Mouse (Mus musculus) ES-E14 (cell line): ENCODE data around the gene Sod1. TPM values are rescaled to one million over a fixed set of nuclear protein-coding genes. Genes with fewer than 3 reads are reported as not detected.

Experiments
- DNase-seq: peaks from one replicate; pipeline ENCODE4 v3.0.0-alpha.2; 2013; ENCODE audit warnings: low read depth, low spot score
- H3K27ac ChIP-seq: 2 replicates; pipeline ENCODE4 v1.5.1; 2012; ENCODE audit warnings: low read depth, mild to moderate bottlenecking, low read length, moderate library complexity, mixed read lengths; ENCODE audit not compliant: poor library complexity, insufficient read depth, severe bottlenecking
- H3K36me3 ChIP-seq: 2 replicates; pipeline ENCODE4 v1.6.1; 2012; ENCODE audit warnings: mild to moderate bottlenecking, low read length, moderate library complexity, mixed read lengths; ENCODE audit not compliant: control insufficient read depth, poor library complexity, insufficient read depth, severe bottlenecking
- H3K4me1 ChIP-seq, 2 experiments: fragments of 150-350 bp in 1 of 2; sonication (generic) in 1 of 2; 2 replicates each; pipeline ENCODE4 v1.6.1; 2012; ENCODE audit warnings: low read length in 2 of 2, mild to moderate bottlenecking in 1 of 2, mixed read lengths in 1 of 2; ENCODE audit not compliant: control insufficient read depth in 2 of 2, insufficient read depth in 2 of 2, poor library complexity in 1 of 2
- H3K4me3 ChIP-seq, 2 experiments: fragments of 150-350 bp in 1 of 2; sonication (generic) in 1 of 2; 2 replicates each; pipeline ENCODE4 v1.5.1; 2012; ENCODE audit warnings: low read length in 2 of 2, low read depth in 1 of 2, mild to moderate bottlenecking in 1 of 2, mixed read lengths in 1 of 2; ENCODE audit not compliant: insufficient read depth in 1 of 2, poor library complexity in 1 of 2, severe bottlenecking in 1 of 2
- H3K9ac ChIP-seq: 2 replicates; pipeline ENCODE4 v1.6.1; 2012; ENCODE audit warnings: low read depth, mild to moderate bottlenecking, low read length, mixed read lengths; ENCODE audit not compliant: poor library complexity, insufficient read depth, severe bottlenecking
- H3K9me3 ChIP-seq: fragments of 150-350 bp; sonication (generic); 2 replicates; pipeline ENCODE4 v1.6.1; 2012; ENCODE audit warnings: low read depth, mild to moderate bottlenecking, low read length; ENCODE audit not compliant: control insufficient read depth, insufficient read depth
- CHD2 ChIP-seq: IDR thresholded peaks from 2 replicates; pipeline ENCODE4 v1.6.1; 2014; ENCODE audit warnings: mild to moderate bottlenecking, low read depth, low read length, inconsistent platforms
- HCFC1 ChIP-seq: IDR thresholded peaks from 2 replicates; pipeline ENCODE4 v1.6.1; 2012; ENCODE audit warnings: low read length, inconsistent platforms, borderline replicate concordance; ENCODE audit not compliant: insufficient read depth
- MAFK ChIP-seq: IDR thresholded peaks from 2 replicates; pipeline ENCODE4 v1.6.1; 2014; ENCODE audit warnings: mild to moderate bottlenecking, low read depth, low read length, inconsistent platforms; ENCODE audit not compliant: insufficient read depth
- ZC3H11A ChIP-seq: IDR thresholded peaks from 2 replicates; pipeline ENCODE4 v1.6.1; 2012; ENCODE audit warnings: low read depth, mild to moderate bottlenecking, inconsistent platforms, low read length, borderline replicate concordance
- ZNF384 ChIP-seq: IDR thresholded peaks from 2 replicates; pipeline ENCODE4 v1.6.1; 2012; ENCODE audit warnings: low read depth, low read length, inconsistent platforms
- in situ Hi-C, 2 experiments: fragments of 600-800 bp; cut with MboI; formaldehyde crosslinking; loops; one replicate each; pipeline ENCODE4 v1.15.1; 2025; ENCODE audit warnings: low sequenced_read_pairs in 2 of 2, inconsistent platforms in 1 of 2; ENCODE audit not compliant: unreplicated experiment in 2 of 2
- total RNA-seq: library from RNA; depleted of rRNA; stranded (reverse); fragments of 300-350 nt; gene quantifications from 2 replicates; pipeline ENCODE4 v1.2.3, GENCODE M21; 2012

Sod1 gene
- total RNA-seq, 1 experiment = 1,081 TPM

DNA sequence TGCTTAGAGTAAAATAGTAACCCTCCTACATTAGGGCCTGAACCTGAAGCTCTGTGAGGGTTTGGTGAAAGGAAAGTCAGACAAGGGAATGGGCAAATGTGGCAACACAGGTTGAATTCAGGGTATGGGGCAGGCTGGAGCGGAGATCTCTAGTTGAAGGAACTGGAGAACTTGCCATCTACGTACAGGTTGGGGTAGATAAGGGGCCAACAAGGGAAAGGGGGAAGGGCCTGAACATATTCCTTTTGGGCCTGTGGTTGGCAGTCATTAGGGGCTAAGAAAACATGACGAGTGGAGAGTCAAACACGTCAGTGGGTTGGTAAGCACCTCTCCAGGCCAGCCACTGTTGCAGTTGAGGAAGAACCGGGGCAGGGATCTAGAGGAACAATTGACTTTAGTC lies 40.7 kb upstream of the Sod1 start:
- no peak for DNase-seq
- H3K9ac ChIP-seq = no peak overlapping the region
- peaks cover 0 to 8% of the 10 kb centered on the region in 2 experiments; a peak in 1 of 4 replicates for H3K4me1 ChIP-seq
- no peak overlapping the region for H3K4me3 ChIP-seq
- H3K27ac ChIP-seq = no peak overlapping the region
- no peaks in the 10 kb centered on the region for H3K36me3 ChIP-seq
- no peaks in the 10 kb centered on the region for H3K9me3 ChIP-seq
- in situ Hi-C loops = loop anchor here in 1 of 2 experiments (10.0 kb wide), 2 partner anchors 335 to 405 kb away; no protein-coding TSS in a partner anchor
- TF ChIP-seq MAFK (no peak), ZC3H11A (no peak), HCFC1 (no peak), ZNF384 (no peak), CHD2 (no peak)

DNA sequence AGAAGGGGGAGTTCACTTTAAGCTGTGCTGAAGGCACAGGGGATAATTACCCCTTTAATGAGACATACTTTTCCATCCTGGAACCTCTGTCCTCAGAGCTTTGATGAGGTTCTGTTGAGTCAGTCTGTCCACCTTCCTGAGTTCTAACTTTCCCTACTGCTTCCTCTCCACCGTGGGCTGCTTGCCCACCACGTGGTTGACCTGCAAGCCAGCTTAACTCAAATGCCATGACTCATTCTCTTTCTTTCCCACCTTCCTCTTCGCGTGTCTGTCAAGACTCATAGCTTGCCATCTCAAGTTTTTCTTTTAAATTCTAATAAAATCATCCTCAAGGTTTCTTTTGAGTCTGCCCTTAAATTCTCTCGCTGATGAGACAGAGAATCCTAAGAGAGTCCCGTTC lies 39.6 kb upstream of the Sod1 start:
- Histone ChIP-seq H3K4me3 (no peak overlapping the region), H3K9me3 (no peaks in the 10 kb centered on the region), H3K4me1 (peaks cover 3 to 13% of the 10 kb centered on the region in 2 experiments; a peak in 3 of 4 replicates), H3K9ac (no peak overlapping the region), H3K36me3 (no peaks in the 10 kb centered on the region), H3K27ac (no peak overlapping the region)
- in situ Hi-C loops = loop anchor here in 1 of 2 experiments (10.0 kb wide), 2 partner anchors 336 to 406 kb away; no protein-coding TSS in a partner anchor
- TF ChIP-seq ZNF384 = no peak
- no peak for TF ChIP-seq CHD2
- TF ChIP-seq MAFK = no peak
- TF ChIP-seq ZC3H11A = no peak
- TF ChIP-seq HCFC1 = no peak
- DNase-seq = no peak

DNA sequence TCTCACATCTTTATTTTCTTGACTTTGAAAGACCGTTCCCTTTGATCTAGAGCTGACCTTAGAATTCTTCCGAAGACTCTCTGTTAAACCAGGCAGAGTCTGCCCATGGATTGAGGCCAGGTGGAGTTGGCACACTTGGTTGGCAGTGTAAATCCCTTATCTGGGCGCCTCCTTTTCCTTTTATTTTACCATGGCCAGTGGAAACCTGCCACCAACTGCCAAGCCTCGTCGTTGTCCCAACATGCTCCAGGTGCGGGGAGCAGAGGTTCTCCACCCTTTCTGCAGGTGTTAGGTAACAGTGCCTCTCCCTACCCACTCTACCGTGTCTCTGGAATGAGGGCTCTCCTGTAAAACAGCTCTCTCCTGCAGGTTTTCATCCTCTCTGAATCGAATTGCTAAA lies 38.9 kb upstream of the Sod1 start:
- no peak overlapping the region for H3K4me3 ChIP-seq
- no peaks in the 10 kb centered on the region for H3K9me3 ChIP-seq
- in situ Hi-C loops = loop anchor here in 1 of 2 experiments (10.0 kb wide), 2 partner anchors 337 to 407 kb away; no protein-coding TSS in a partner anchor
- TF ChIP-seq CHD2 = no peak
- no peak for TF ChIP-seq HCFC1
- TF ChIP-seq ZC3H11A = no peak
- TF ChIP-seq MAFK = no peak
- TF ChIP-seq ZNF384 = no peak
- no peaks in the 10 kb centered on the region for H3K36me3 ChIP-seq
- no peak overlapping the region for H3K9ac ChIP-seq
- H3K27ac ChIP-seq = no peak overlapping the region
- peaks cover 3 to 8% of the 10 kb centered on the region in 2 experiments; a peak in 3 of 4 replicates for H3K4me1 ChIP-seq
- no peak for DNase-seq

DNA sequence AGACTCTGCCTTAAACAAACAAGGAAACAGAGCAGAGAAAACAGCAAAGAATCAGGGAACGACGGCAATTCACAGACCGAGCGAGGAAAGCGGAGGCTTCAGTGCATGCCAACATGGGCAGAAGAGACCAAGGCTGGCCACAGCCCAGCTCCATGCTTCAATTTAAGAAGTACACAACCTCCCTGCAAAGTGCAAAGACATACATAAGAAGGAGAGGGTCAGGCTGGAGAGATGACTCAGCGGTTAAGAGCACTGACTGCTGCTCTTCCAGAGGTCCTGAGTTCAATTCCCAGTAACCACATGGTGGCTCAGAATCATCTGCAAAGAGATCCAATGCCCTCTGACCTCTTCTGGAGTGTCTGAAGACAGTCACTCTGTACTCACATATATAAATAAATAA lies 36.4 kb upstream of the Sod1 start:
- peaks cover 3 to 8% of the 10 kb centered on the region in 2 experiments; a peak in 3 of 4 replicates for H3K4me1 ChIP-seq
- no peak overlapping the region for H3K9ac ChIP-seq
- no peak for DNase-seq
- H3K9me3 ChIP-seq = no peaks in the 10 kb centered on the region
- H3K4me3 ChIP-seq = no peak overlapping the region
- no peaks in the 10 kb centered on the region for H3K36me3 ChIP-seq
- TF ChIP-seq MAFK (0 out of 2 replicates have a peak, but pooled peaks have one; percentile 37), HCFC1 (no peak)
- H3K27ac ChIP-seq = no peak overlapping the region
- in situ Hi-C loops = loop anchor here in 1 of 2 experiments (10.0 kb wide), 2 partner anchors 339 to 409 kb away; no protein-coding TSS in a partner anchor
